Mouse (Mus musculus): ENCODE data around the gene Gjb4. TPM values are rescaled to one million over a fixed set of nuclear protein-coding genes. Genes with fewer than 3 reads are reported as not detected.

Gjb4 gene
- polyA plus RNA-seq, 1 experiment from 2014 or later = 0.31 TPM

- H3K27me3 ChIP-seq (replicated peaks; ENCODE audit: insufficient read depth, low read length) = no peaks in the 10 kb centered on the region
- H3K4me1 ChIP-seq (ENCODE audit: insufficient read depth, low read depth, low read length) = peaks cover 4% of the 10 kb centered on the region; the same call in 1 of the 2 replicates
- no peak overlapping the region for H3K27ac ChIP-seq (ENCODE audit: low read length)
- WGBS = 22% methylated on average over 15 of the region's 15 CpGs
- TF ChIP-seq CTCF (IDR thresholded peaks at IDR 0.05) = no peak
- no peak for TF ChIP-seq EP300 (IDR thresholded peaks at IDR 0.05)
- H3K9ac ChIP-seq (replicated peaks; ENCODE audit: low read depth) = no peak overlapping the region
- DNase-seq (ENCODE audit: low spot score) (no peak), ATAC-seq (no peak)
- no peaks in the 10 kb centered on the region for H3K36me3 ChIP-seq (ENCODE audit: insufficient read depth, low read length)
- H3K9me3 ChIP-seq (ENCODE audit: low read length) = no peaks in the 10 kb centered on the region
- H3K4me2 ChIP-seq (replicated peaks; ENCODE audit: low read depth, low read length) = no peak overlapping the region
- H3K4me3 ChIP-seq (ENCODE audit: low read depth, low read length) = no peak overlapping the region
Measured at GRCm38 (mm10) chr4:127354506-127355485, 915 bp upstream of the Gjb4 start.

GRCm38 (mm10) chr4:127352594-127352993 lies 1.3 kb downstream of the Gjb4 start:
- DNase-seq (ENCODE audit: low spot score) = no peak
- WGBS = 41% methylated on average over 1 of the region's 1 CpGs
- Histone ChIP-seq H3K4me1 (ENCODE audit: insufficient read depth, low read depth, low read length) (peaks cover 4% of the 10 kb centered on the region; the same call in 1 of the 2 replicates), H3K27me3 (replicated peaks; ENCODE audit: insufficient read depth, low read length) (no peaks in the 10 kb centered on the region), H3K4me3 (ENCODE audit: low read depth, low read length) (no peak overlapping the region), H3K36me3 (ENCODE audit: insufficient read depth, low read length) (no peaks in the 10 kb centered on the region), H3K9me3 (ENCODE audit: low read length) (no peaks in the 10 kb centered on the region), H3K4me2 (replicated peaks; ENCODE audit: low read depth, low read length) (no peak overlapping the region), H3K9ac (replicated peaks; ENCODE audit: low read depth) (no peak overlapping the region), H3K27ac (ENCODE audit: low read length) (no peak overlapping the region)
- no peak for TF ChIP-seq EP300 (IDR thresholded peaks at IDR 0.05)
- no peak for TF ChIP-seq CTCF (IDR thresholded peaks at IDR 0.05)
- ATAC-seq = no peak

GRCm38 (mm10) chr4:127349560-127350300 lies 4.2 kb downstream of the Gjb4 start:
- DNase-seq (ENCODE audit: low spot score) (no peak), ATAC-seq (no peak)
- H3K4me1 ChIP-seq (ENCODE audit: insufficient read depth, low read depth, low read length) = peaks cover 4% of the 10 kb centered on the region; the same call in 1 of the 2 replicates
- H3K4me3 ChIP-seq (ENCODE audit: low read depth, low read length) = no peak overlapping the region
- H3K27me3 ChIP-seq (replicated peaks; ENCODE audit: insufficient read depth, low read length) = no peaks in the 10 kb centered on the region
- WGBS = 36% methylated on average over 4 of the region's 4 CpGs
- TF ChIP-seq EP300 (IDR thresholded peaks at IDR 0.05) = no peak
- no peak for TF ChIP-seq CTCF (IDR thresholded peaks at IDR 0.05)
- H3K4me2 ChIP-seq (replicated peaks; ENCODE audit: low read depth, low read length) = no peak overlapping the region
- H3K9ac ChIP-seq (replicated peaks; ENCODE audit: low read depth) = no peak overlapping the region
- H3K9me3 ChIP-seq (ENCODE audit: low read length) = no peaks in the 10 kb centered on the region
- H3K27ac ChIP-seq (ENCODE audit: low read length) = no peak overlapping the region
- H3K36me3 ChIP-seq (ENCODE audit: insufficient read depth, low read length) = no peaks in the 10 kb centered on the region

GRCm38 (mm10) chr4:127345000-127345399 lies 8.9 kb downstream of the Gjb4 start:
- WGBS = 57% methylated on average over 5 of the region's 5 CpGs
- H3K4me3 ChIP-seq (ENCODE audit: low read depth, low read length) = no peak overlapping the region
- H3K27ac ChIP-seq (ENCODE audit: low read length) = no peak overlapping the region
- ATAC-seq (no peak), DNase-seq (ENCODE audit: low spot score) (no peak)
- H3K4me1 ChIP-seq (ENCODE audit: insufficient read depth, low read depth, low read length) = no peaks in the 10 kb centered on the region
- H3K9me3 ChIP-seq (ENCODE audit: low read length) = no peaks in the 10 kb centered on the region
- H3K4me2 ChIP-seq (replicated peaks; ENCODE audit: low read depth, low read length) = no peak overlapping the region
- TF ChIP-seq EP300 (IDR thresholded peaks at IDR 0.05) = no peak
- TF ChIP-seq CTCF (IDR thresholded peaks at IDR 0.05) = no peak
- H3K27me3 ChIP-seq (replicated peaks; ENCODE audit: insufficient read depth, low read length) = no peaks in the 10 kb centered on the region
- H3K36me3 ChIP-seq (ENCODE audit: insufficient read depth, low read length) = no peaks in the 10 kb centered on the region
- H3K9ac ChIP-seq (replicated peaks; ENCODE audit: low read depth) = no peak overlapping the region

- no peaks in the 10 kb centered on the region for H3K4me1 ChIP-seq (ENCODE audit: insufficient read depth, low read depth, low read length)
Measured at GRCm38 (mm10) chr4:127341372-127341771, 12.5 kb downstream of the Gjb4 start.

GRCm38 (mm10) chr4:127337668-127338067 lies 16.2 kb downstream of the Gjb4 start:
- H3K27ac ChIP-seq (ENCODE audit: low read length) = no peak overlapping the region

More at GRCm38 (mm10) chr4:127341372-127341771, 12.5 kb downstream of the Gjb4 start:
- DNase-seq (ENCODE audit: low spot score) (no peak), ATAC-seq (no peak)
- 43% methylated on average over 6 of the region's 6 CpGs for WGBS
- H3K36me3 ChIP-seq (ENCODE audit: insufficient read depth, low read length) = no peaks in the 10 kb centered on the region
- no peak overlapping the region for H3K9ac ChIP-seq (replicated peaks; ENCODE audit: low read depth)
- no peaks in the 10 kb centered on the region for H3K27me3 ChIP-seq (replicated peaks; ENCODE audit: insufficient read depth, low read length)
- TF ChIP-seq EP300 (IDR thresholded peaks at IDR 0.05) = no peak
- TF ChIP-seq CTCF (IDR thresholded peaks at IDR 0.05) = no peak
- no peak overlapping the region for H3K4me2 ChIP-seq (replicated peaks; ENCODE audit: low read depth, low read length)
- no peak overlapping the region for H3K4me3 ChIP-seq (ENCODE audit: low read depth, low read length)
- no peaks in the 10 kb centered on the region for H3K9me3 ChIP-seq (ENCODE audit: low read length)
- no peak overlapping the region for H3K27ac ChIP-seq (ENCODE audit: low read length)

More at GRCm38 (mm10) chr4:127337668-127338067, 16.2 kb downstream of the Gjb4 start:
- ATAC-seq = no peak
- TF ChIP-seq EP300 (IDR thresholded peaks at IDR 0.05) (no peak), CTCF (IDR thresholded peaks at IDR 0.05) (no peak)
- no peak overlapping the region for H3K4me3 ChIP-seq (ENCODE audit: low read depth, low read length)
- H3K27me3 ChIP-seq (replicated peaks; ENCODE audit: insufficient read depth, low read length) = no peaks in the 10 kb centered on the region
- H3K4me2 ChIP-seq (replicated peaks; ENCODE audit: low read depth, low read length) = no peak overlapping the region
- no peaks in the 10 kb centered on the region for H3K4me1 ChIP-seq (ENCODE audit: insufficient read depth, low read depth, low read length)
- WGBS = 79% methylated on average over 5 of the region's 5 CpGs
- no peak overlapping the region for H3K9ac ChIP-seq (replicated peaks; ENCODE audit: low read depth)
- no peaks in the 10 kb centered on the region for H3K36me3 ChIP-seq (ENCODE audit: insufficient read depth, low read length)
- no peaks in the 10 kb centered on the region for H3K9me3 ChIP-seq (ENCODE audit: low read length)
- DNase-seq (ENCODE audit: low spot score) = no peak

All from lung, postnatal 0 days (tissue).